Mouse (Mus musculus) kidney, adult 8-10 months (tissue): Measurements from ENCODE around the gene Srsf5.

Experiments
- DNase-seq, 2 experiments: peaks; one replicate each; pipeline ENCODE4 v3.0.0; 2022

The Srsf5 gene

DNA sequence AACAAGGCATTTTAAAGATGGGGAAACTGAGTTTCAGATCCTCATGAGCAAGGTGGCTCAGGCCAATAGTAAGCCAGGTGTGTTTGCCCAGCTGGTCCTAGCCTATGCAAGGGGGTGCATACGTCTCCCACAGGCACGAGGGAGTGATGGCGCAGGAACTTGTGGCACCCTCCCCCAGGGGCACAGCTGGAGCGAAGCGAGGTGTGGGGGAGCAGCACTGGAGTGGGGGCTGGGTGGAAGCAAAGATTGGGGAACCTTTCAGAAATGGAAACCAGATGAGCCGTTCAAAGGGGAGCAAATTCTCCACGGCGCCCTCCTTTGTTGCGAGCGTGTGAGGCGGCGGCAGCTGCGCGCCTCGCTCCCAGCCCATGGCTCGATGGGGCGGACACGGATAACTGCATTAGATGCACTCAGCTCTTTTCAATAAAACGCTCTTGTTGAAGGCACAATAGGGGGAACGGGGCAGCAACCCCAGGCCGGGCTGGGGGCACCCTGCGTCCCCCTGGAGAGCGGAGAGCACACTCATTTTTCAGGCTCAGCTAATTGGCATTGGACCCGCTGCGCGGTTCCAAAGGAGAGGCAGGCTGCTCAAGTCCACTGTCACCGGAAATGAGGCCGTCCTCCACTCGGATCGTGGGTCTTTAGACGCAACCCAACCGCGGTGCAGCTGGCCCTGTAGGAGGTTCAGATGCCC is 53.4 kb downstream of the Srsf5 start:
- no peak for DNase-seq
